Mouse (Mus musculus): Measurements from ENCODE around the gene Wdr92. TPM values are rescaled to one million over a fixed set of nuclear protein-coding genes. Genes with fewer than 3 reads are reported as not detected.

Wdr92 gene
- polyA plus RNA-seq (2017; shearing (Covaris generic)), result 10 to 100 TPM; 23.0 to 29.9 TPM

DNA sequence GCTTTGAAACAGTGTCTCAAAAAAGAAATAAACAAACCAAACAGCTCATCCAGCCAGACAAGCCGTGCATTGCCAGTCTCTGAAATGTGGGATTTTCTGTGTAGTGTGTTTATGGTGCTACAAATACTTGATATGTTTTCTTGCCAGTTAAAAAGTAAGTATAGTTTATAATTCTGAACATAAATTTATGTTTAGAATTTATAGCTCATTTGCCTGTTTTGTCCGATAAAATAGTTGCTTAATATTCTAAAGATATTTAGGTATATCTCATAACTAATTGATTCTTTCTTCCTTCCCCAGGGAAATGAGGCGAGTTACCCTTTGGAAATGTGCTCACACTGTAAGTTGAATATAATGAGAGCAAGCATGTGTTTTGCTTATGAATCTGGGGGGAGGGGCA, at the start of gene Wdr92:
TSS of gene Wdr92 (plus strand) at position 301 of the 400 bp plus-strand sequence.

DNA sequence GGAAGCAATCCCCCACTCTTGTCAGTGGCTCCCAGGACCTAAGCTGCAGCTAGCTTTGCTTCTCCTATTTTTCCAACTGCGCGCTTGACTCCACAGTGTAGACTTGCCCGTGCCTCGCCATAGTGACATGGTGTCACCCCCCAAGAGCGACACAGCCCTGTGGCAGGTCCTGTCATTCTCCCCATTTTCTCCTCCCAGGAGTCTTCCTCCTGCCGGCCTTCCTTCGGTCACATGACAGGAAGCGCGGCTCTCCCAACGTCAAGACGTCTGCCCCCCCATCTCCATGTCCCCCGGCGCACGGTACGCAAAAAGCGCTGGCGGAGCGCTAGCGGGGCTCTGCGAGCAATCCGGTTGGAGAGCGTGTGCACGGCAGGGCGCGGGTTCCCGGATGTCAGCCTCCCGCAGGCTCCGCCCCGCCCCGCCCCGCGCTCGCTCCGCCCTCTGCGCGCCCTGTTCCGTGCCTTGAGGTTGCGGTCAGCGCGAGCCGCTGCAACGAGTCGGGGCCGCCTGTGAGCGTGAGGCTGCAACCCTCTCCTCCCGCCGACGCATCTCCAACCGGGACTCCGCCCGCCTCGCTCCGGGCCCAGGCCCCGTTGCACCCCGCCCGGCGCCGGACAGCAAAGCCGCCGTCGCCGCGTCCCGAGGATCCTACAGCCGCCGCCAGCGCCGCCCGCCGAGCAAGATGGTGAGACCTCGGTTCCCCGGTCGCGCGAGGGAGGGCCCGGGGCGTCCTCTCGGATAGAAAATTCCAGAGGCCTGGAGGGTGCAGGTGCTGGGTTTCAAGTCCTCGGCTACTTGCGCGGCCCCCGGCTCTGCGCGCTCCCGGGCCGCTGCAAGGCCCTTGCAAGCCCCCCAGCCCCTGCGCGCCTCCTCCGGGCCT, 22.8 kb upstream of the Wdr92 start, which contains the start of gene Ppp3r1:
TSS of gene Ppp3r1 (plus strand) at position 406 of the 880 bp plus-strand sequence.

DNA sequence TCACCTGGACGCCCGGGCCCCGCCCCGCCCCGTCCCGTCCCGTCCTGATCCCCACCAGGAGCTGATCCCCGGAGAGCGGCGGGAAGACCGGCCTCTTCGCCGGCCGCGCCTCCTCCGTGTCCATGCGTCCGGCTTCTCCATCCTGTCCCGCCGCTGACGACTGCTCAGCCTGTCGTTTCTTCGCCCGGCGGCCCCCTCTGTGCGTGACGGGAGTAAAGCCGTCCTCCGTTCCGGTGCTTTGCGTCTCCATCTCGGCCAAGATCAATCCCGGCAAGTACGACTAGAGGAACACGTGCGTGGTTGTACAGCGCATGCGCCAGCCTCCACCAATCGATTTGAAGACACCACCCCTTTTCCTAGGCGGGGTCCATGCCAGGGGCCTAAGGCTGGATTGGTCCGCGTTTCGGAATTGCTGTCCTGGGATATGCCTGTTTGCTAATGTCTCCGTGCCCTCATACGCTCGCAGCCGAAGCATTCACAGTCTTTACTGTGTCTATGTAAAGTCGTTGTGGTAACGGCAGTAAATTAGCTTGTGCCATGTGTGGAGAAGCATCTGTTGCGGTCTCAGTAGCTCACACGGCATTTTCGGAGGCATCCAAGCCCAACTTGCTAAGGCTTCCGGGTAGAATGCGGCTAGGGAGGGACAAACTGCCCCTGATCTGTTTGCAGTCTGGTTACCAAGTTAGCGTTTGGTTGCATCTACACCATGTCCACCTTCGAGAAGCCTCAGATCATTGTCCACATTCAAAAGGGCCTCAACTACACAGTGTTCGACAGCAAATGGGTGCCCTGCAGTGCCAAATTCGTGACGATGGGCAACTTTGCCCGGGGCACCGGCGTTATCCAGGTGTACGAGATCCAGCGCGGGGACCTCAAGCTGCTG, 29.6 kb downstream of the Wdr92 start, which contains the start of gene Pno1:
TSS of gene Pno1 (minus strand) at position 311 of the 883 bp plus-strand sequence.

DNA sequence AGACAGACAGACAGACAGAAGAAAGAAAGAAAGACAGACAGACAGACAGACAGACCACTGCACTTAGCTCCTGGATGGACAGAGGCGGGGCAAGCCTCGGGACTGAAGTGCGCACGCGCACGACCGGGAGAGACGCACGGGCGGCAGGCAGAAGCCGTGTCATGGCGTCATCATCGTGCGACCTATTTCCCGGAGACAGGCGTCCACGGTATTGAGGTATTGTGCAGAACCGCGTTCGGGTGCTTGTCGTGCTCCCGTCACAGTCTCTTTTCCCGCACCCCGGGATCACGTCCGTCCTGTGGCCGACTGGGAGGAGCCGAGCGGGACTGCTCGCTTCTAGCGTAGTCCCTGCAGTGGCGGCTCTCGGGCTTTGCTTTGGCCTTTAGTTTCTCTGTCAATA, 75.5 kb downstream of the Wdr92 start, which contains the start of gene C1d:
TSS of gene C1d (plus strand) at position 137 of the 400 bp plus-strand sequence.

Other genes starting within 250 kb of the Wdr92 start
- under 1 TPM; 0.75 to 0.81 TPM for gene Fbxo48, start 230.7 kb upstream of the Wdr92 start, polyA plus RNA-seq (2017; shearing (Covaris generic))
- gene Cnrip1, start 130.5 kb upstream of the Wdr92 start, polyA plus RNA-seq (2017; shearing (Covaris generic)), result 1 to 10 TPM; 3.5 to 4.0 TPM
- gene Plek, start 129.7 kb upstream of the Wdr92 start, polyA plus RNA-seq (2017; shearing (Covaris generic)), result 1 to 10 TPM; 4.7 to 5.7 TPM
- gene Ppp3r1, start 22.8 kb upstream of the Wdr92 start, polyA plus RNA-seq (2017; shearing (Covaris generic)), result 100 to 1,000 TPM in 1 of 2 experiments, 10 to 100 TPM in 1; 93.5 to 106 TPM
- 10 to 100 TPM; 48.8 to 54.7 TPM for gene Pno1, start 29.5 kb downstream of the Wdr92 start, polyA plus RNA-seq (2017; shearing (Covaris generic))
- 10 to 100 TPM; 54.9 to 87.0 TPM for gene C1d, start 75.5 kb downstream of the Wdr92 start, polyA plus RNA-seq (2017; shearing (Covaris generic))